Mouse (Mus musculus) lung, postnatal 0 days (tissue): ENCODE results near the gene Fbxo36. TPM values are rescaled to one million over a fixed set of nuclear protein-coding genes. Genes with fewer than 3 reads are reported as not detected.

Experiments
- ATAC-seq: fragments of 200-750 bp; cut with Nextera tagmentation; 2 replicates; pipeline ENCODE4 v1.8.0; 2017; ENCODE audit warnings: moderate library complexity
- DNase-seq: peaks from one replicate; pipeline ENCODE4 v3.0.0-alpha.2; 2016; ENCODE audit warnings: low spot score
- H3K27ac ChIP-seq: fragments of 300-500 bp; sonication (generic); 2 replicates; pipeline ENCODE4 v1.5.1; 2014; ENCODE audit warnings: antibody characterized with exemption, mild to moderate bottlenecking, low read length, mixed read lengths
- H3K27me3 ChIP-seq: fragments of 300-500 bp; sonication (generic); replicated peaks from 2 replicates; pipeline ENCODE4 v1.6.1; 2014; ENCODE audit warnings: low read length, mixed read lengths; ENCODE audit not compliant: insufficient read depth
- H3K36me3 ChIP-seq: fragments of 300-500 bp; sonication (generic); 2 replicates; pipeline ENCODE4 v1.6.1; 2014; ENCODE audit warnings: low read length, mixed read lengths; ENCODE audit not compliant: insufficient read depth
- H3K4me1 ChIP-seq: fragments of 300-500 bp; sonication (generic); 2 replicates; pipeline ENCODE4 v1.6.1; 2014; ENCODE audit warnings: antibody characterized with exemption, low read depth, low read length, mixed read lengths; ENCODE audit not compliant: insufficient read depth
- H3K4me2 ChIP-seq: fragments of 300-500 bp; sonication (generic); replicated peaks from 2 replicates; pipeline ENCODE4 v1.6.1; 2014; ENCODE audit warnings: low read depth, mild to moderate bottlenecking, low read length, moderate library complexity, mixed read lengths
- H3K4me3 ChIP-seq: fragments of 300-500 bp; sonication (generic); 2 replicates; pipeline ENCODE4 v1.5.1; 2014; ENCODE audit warnings: low read depth, low read length
- H3K9ac ChIP-seq: fragments of 300-500 bp; sonication (generic); replicated peaks from 2 replicates; pipeline ENCODE4 v1.6.1; 2014; ENCODE audit warnings: low read depth, mild to moderate bottlenecking
- H3K9me3 ChIP-seq: fragments of 300-500 bp; sonication (generic); 2 replicates; pipeline ENCODE4 v1.6.1; 2016; ENCODE audit warnings: low read length, mixed read lengths
- CTCF ChIP-seq: IDR thresholded peaks from 2 replicates; pipeline ENCODE4 v1.5.1; 2016; ENCODE audit warnings: antibody characterized with exemption, mild to moderate bottlenecking
- EP300 ChIP-seq: IDR thresholded peaks from 2 replicates; pipeline ENCODE4 v1.6.1; 2016; ENCODE audit warnings: antibody characterized with exemption, mild to moderate bottlenecking, control low read depth
- WGBS: fragments of 180-500 bp; shearing (Covaris S2); extraction: QIAGEN DNeasy Blood & Tissue Kit; methylation state at CpG from one replicate; pipeline ENCODE4 v1.1.7; 2014; 5-methylcytosine and 5-hydroxymethylcytosine counted together
- polyA plus RNA-seq: library from polyadenylated mRNA; unstranded; fragments of >200 nt; fragmentation: Nextera tagmentation; extraction: Ambion mirVana; gene quantifications from 2 replicates; pipeline ENCODE4 v1.2.1, GENCODE M21; 2015

Gene Fbxo36
- polyA plus RNA-seq, 1 experiment from 2014 or later = 23.6 TPM

DNA sequence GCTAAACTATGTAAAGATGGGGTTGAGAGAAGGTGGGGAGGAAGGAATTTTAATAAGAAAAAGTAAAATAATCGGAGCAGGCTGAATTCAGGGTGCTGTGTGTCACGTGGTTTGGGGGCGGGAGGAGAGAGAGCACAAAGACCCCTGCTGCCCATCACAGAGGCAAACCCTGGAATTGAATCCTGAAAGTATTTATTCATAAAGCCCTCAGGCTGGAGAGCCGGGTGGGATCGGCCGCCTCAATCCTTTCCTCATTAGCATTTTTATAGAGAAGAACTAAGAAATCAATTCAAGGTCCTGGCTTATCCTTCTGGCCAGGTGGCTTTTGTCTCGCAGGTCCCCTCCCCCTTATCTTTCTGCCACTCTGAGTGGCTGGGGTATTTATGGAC is 50.4 kb downstream of the Fbxo36 start:
- no peaks in the 10 kb centered on the region for H3K27me3 ChIP-seq
- TF ChIP-seq EP300 = no peak
- no peak for TF ChIP-seq CTCF
- no peak overlapping the region for H3K27ac ChIP-seq
- H3K9ac ChIP-seq = no peak overlapping the region
- no peaks in the 10 kb centered on the region for H3K9me3 ChIP-seq
- H3K36me3 ChIP-seq = no peaks in the 10 kb centered on the region
- ATAC-seq (no peak), DNase-seq (no peak)
- WGBS = 51% methylated on average over 7 of the region's 7 CpGs
- H3K4me3 ChIP-seq = no peak overlapping the region
- no peak overlapping the region for H3K4me2 ChIP-seq
- H3K4me1 ChIP-seq = no peaks in the 10 kb centered on the region

DNA sequence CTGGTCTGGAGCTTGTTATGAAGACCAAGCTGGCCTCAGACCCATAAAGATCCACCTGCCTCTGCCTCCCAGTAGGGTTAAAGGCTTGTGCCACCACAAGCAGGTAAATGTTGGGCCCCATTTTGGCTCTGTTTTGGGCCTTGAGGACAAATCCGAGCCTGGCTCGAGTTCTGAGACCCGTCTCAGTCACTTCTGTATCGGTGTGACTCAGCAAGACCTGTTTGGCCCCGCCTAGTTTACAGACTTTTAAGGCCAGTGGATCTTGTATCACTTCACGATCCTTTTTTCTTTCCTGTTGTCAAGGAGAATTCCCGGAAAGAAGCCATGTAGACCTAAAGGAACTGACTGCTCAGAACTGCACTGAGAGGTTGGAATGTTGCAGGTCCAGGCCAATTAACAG is 50.9 kb downstream of the Fbxo36 start:
- no peaks in the 10 kb centered on the region for H3K27me3 ChIP-seq
- H3K4me2 ChIP-seq = no peak overlapping the region
- no peaks in the 10 kb centered on the region for H3K9me3 ChIP-seq
- DNase-seq = no peak
- no peaks in the 10 kb centered on the region for H3K36me3 ChIP-seq
- no peaks in the 10 kb centered on the region for H3K4me1 ChIP-seq
- H3K4me3 ChIP-seq = no peak overlapping the region
- no peak overlapping the region for H3K9ac ChIP-seq
- no peak for ATAC-seq
- no peak for TF ChIP-seq EP300
- TF ChIP-seq CTCF = no peak
- no peak overlapping the region for H3K27ac ChIP-seq
- 71% methylated on average over 7 of the region's 7 CpGs for WGBS

- Histone ChIP-seq H3K9ac (no peak overlapping the region), H3K9me3 (no peaks in the 10 kb centered on the region), H3K4me2 (no peak overlapping the region), H3K27ac (no peak overlapping the region), H3K27me3 (no peaks in the 10 kb centered on the region), H3K4me3 (no peak overlapping the region), H3K4me1 (no peaks in the 10 kb centered on the region), H3K36me3 (no peaks in the 10 kb centered on the region)
- TF ChIP-seq EP300 (no peak), CTCF (no peak)
- DNase-seq (no peak), ATAC-seq (no peak)
- WGBS = 81% methylated on average over 8 of the region's 9 CpGs
Measured at GRCm38 (mm10) chr1:84891746-84892145, 52.1 kb downstream of the Fbxo36 start.

DNA sequence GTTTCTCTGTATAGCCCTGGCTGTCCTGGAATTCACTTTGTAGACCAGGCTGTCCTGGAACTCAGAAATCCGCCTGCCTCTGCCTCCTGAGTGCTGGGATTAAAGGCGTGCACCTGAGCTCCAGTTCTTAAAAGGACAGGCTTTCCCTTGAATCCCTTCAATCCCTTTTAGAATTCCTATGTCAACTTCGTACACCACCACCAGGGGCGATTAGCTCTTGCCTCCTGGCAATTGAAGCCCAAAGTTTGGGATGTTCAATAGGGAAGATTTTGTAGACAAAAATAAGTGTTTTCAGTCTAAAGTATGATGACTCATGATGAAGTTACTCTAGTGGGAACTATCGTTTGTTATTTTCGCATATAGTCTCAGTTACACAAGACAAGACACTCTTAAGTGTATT is 57.7 kb downstream of the Fbxo36 start:
- Histone ChIP-seq H3K9me3 (no peaks in the 10 kb centered on the region), H3K9ac (no peak overlapping the region), H3K4me2 (no peak overlapping the region), H3K27me3 (no peaks in the 10 kb centered on the region), H3K36me3 (no peaks in the 10 kb centered on the region), H3K4me3 (no peak overlapping the region), H3K4me1 (no peaks in the 10 kb centered on the region), H3K27ac (no peak overlapping the region)
- DNase-seq (no peak), ATAC-seq (no peak)
- 81% methylated on average over 6 of the region's 6 CpGs for WGBS
- TF ChIP-seq CTCF (no peak), EP300 (no peak)

- Histone ChIP-seq H3K4me2 (no peak overlapping the region), H3K9ac (no peak overlapping the region), H3K27ac (no peak overlapping the region), H3K9me3 (no peaks in the 10 kb centered on the region), H3K36me3 (no peaks in the 10 kb centered on the region), H3K4me1 (no peaks in the 10 kb centered on the region), H3K4me3 (no peak overlapping the region), H3K27me3 (no peaks in the 10 kb centered on the region)
- DNase-seq (no peak), ATAC-seq (no peak)
- 88% methylated on average over 6 of the region's 6 CpGs for WGBS
- TF ChIP-seq EP300 (no peak), CTCF (no peak)
Measured at GRCm38 (mm10) chr1:84899156-84899555, 59.5 kb downstream of the Fbxo36 start.

DNA sequence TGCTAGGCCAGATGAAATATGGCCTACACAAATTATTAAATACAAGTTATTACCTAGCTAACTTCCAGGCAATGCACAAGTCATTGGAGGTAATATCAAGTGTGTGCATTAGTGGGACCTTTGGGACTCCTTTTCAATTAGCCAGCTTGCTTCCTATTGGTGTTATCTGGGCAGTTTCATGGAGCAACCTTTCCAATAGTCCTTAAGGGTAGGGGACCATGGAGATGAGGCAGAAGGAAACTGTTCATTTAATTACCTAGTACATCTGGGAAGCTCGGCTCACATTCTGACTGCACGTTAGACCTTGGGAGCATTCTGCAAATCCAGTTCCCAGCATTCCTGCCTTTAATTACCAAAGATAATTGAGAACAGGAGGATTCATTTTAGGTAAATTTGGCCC is 64.8 kb downstream of the Fbxo36 start:
- H3K4me3 ChIP-seq = no peak overlapping the region
- DNase-seq = no peak
- H3K4me1 ChIP-seq = no peaks in the 10 kb centered on the region
- no peak overlapping the region for H3K27ac ChIP-seq
- no peaks in the 10 kb centered on the region for H3K9me3 ChIP-seq
- no peaks in the 10 kb centered on the region for H3K36me3 ChIP-seq
- WGBS = 91% methylated on average over 2 of the region's 2 CpGs
- ATAC-seq = no peak
- no peak overlapping the region for H3K9ac ChIP-seq
- no peaks in the 10 kb centered on the region for H3K27me3 ChIP-seq
- no peak overlapping the region for H3K4me2 ChIP-seq
- no peak for TF ChIP-seq EP300
- no peak for TF ChIP-seq CTCF

GRCm38 (mm10) chr1:84910177-84910804 is 70.7 kb downstream of the Fbxo36 start:
- Histone ChIP-seq H3K36me3 (no peaks in the 10 kb centered on the region), H3K27me3 (no peaks in the 10 kb centered on the region), H3K4me3 (no peak overlapping the region), H3K9ac (no peak overlapping the region), H3K4me2 (no peak overlapping the region), H3K27ac (no peak overlapping the region), H3K9me3 (no peaks in the 10 kb centered on the region), H3K4me1 (no peaks in the 10 kb centered on the region)
- no peak for ATAC-seq
- no peak for TF ChIP-seq CTCF
- no peak for TF ChIP-seq EP300
- no peak for DNase-seq
- 75% methylated on average over 8 of the region's 8 CpGs for WGBS
